Mouse (Mus musculus) c-Kit-positive CD71-positive TER-119-negative erythroid progenitor cells, embryonic 14.5 days (primary cell): ENCODE results near the gene Trim17.
"Not testable (repeated sequence)": the region's sequence is repeated elsewhere in the genome, so short reads cannot be mapped to it uniquely, and the experiment has no call there.

Experiments used
- DNase-seq: peaks from one replicate; pipeline ENCODE4 v3.0.0-alpha.2; 2013; ENCODE audit warnings: low read depth

Gene Trim17

GRCm38 (mm10) chr11:58947798-58948528, 6.5 kb upstream of the Trim17 start:
- DNase-seq: no peak

- peak; percentile 56 for DNase-seq
Measured at GRCm38 (mm10) chr11:58948542-58949479, 5.7 kb upstream of the Trim17 start, which contains the start of gene Hist3h2ba. Hist3h2ba (plus strand) TSS chr11:58948920.

- no peak for DNase-seq
Measured at GRCm38 (mm10) chr11:58949480-58950431, 4.7 kb upstream of the Trim17 start.

GRCm38 (mm10) chr11:58951210-58951609, 3.3 kb upstream of the Trim17 start:
- DNase-seq: no peak

GRCm38 (mm10) chr11:58953351-58954169, 925 bp upstream of the Trim17 start:
- DNase-seq: peak; percentile 33

GRCm38 (mm10) chr11:58954170-58954419, 390 bp upstream of the Trim17 start:
- not testable (repeated sequence) for DNase-seq

GRCm38 (mm10) chr11:58955143-58955867, 820 bp downstream of the Trim17 start:
- peak; percentile 27 for DNase-seq

- DNase-seq: no peak
Measured at GRCm38 (mm10) chr11:58955868-58956257, 1.4 kb downstream of the Trim17 start.

- no peak for DNase-seq
Measured at GRCm38 (mm10) chr11:58957226-58957914, 2.9 kb downstream of the Trim17 start.

GRCm38 (mm10) chr11:58958536-58958935, 4.1 kb downstream of the Trim17 start:
- DNase-seq: no peak

GRCm38 (mm10) chr11:58959186-58959825, 4.8 kb downstream of the Trim17 start:
- DNase-seq: no peak

GRCm38 (mm10) chr11:58959921-58960465, 5.5 kb downstream of the Trim17 start:
- peak; percentile 85 for DNase-seq

GRCm38 (mm10) chr11:58961364-58962177, 7.1 kb downstream of the Trim17 start:
- no peak for DNase-seq

GRCm38 (mm10) chr11:58963543-58963942, 9.1 kb downstream of the Trim17 start:
- no peak for DNase-seq

GRCm38 (mm10) chr11:58964216-58964615, 9.7 kb downstream of the Trim17 start:
- no peak for DNase-seq

GRCm38 (mm10) chr11:58965001-58965760, 10.7 kb downstream of the Trim17 start:
- DNase-seq: no peak

GRCm38 (mm10) chr11:58967346-58967745, 12.9 kb downstream of the Trim17 start:
- peak; percentile 43 for DNase-seq
